Mouse (Mus musculus) G1E (cell line): ENCODE results near the gene March4. TPM values are rescaled to one million over a fixed set of nuclear protein-coding genes. Genes with fewer than 3 reads are reported as not detected.

Source experiments
- ATAC-seq: 2 replicates; pipeline ENCODE4 v1.8.0; 2016; ENCODE audit warnings: mild to moderate bottlenecking; ENCODE audit not compliant: insufficient number of reproducible peaks, poor library complexity, low FRiP score, severe bottlenecking; ENCODE audit errors: extremely low read depth
- DNase-seq: peaks from one replicate; pipeline ENCODE4 v3.0.0; 2012; ENCODE audit warnings: low spot score
- H3K27me3 ChIP-seq: 2 replicates; pipeline ENCODE4 v1.6.1; 2012; ENCODE audit warnings: mild to moderate bottlenecking, low read length, inconsistent platforms; ENCODE audit not compliant: insufficient read depth
- H3K36me3 ChIP-seq: replicated peaks from 2 replicates; pipeline ENCODE3; 2012; ENCODE audit warnings: mild to moderate bottlenecking, inconsistent platforms
- H3K4me1 ChIP-seq: 2 replicates; pipeline ENCODE4 v1.6.1; 2012; ENCODE audit warnings: low read depth, low read length, inconsistent platforms, mixed read lengths; ENCODE audit not compliant: insufficient read depth
- H3K4me3 ChIP-seq: 2 replicates; pipeline ENCODE4 v1.5.1; 2012; ENCODE audit warnings: low read depth, mild to moderate bottlenecking, inconsistent platforms, low read length, moderate library complexity, mixed read lengths
- H3K9me3 ChIP-seq: replicated peaks from 2 replicates; pipeline ENCODE4 v1.6.1; 2012; ENCODE audit warnings: inconsistent platforms
- CTCF ChIP-seq: IDR thresholded peaks from 2 replicates; pipeline ENCODE4 v1.5.1; 2012; ENCODE audit warnings: low read depth, low read length, inconsistent platforms, mixed read lengths
- GATA1 ChIP-seq: IDR thresholded peaks from 2 replicates; pipeline ENCODE4 v1.6.1; 2012; ENCODE audit warnings: borderline replicate concordance, low read length, inconsistent platforms, mixed read lengths
- GATA2 ChIP-seq: IDR thresholded peaks from 2 replicates; pipeline ENCODE4 v1.6.1; 2012; ENCODE audit warnings: low read depth, low read length, inconsistent platforms, borderline replicate concordance
- POLR2AphosphoS5 ChIP-seq: IDR thresholded peaks from 2 replicates; pipeline ENCODE4 v1.6.1; 2012; ENCODE audit warnings: low read depth, low read length, inconsistent platforms; ENCODE audit not compliant: insufficient replicate concordance
- TAL1 ChIP-seq: conservative IDR thresholded peaks from 2 replicates; pipeline ENCODE4 v1.6.1; 2012; ENCODE audit warnings: low read depth, low read length, inconsistent platforms, mixed read lengths
- polyA plus RNA-seq: library from polyadenylated mRNA; stranded (reverse); fragments of >175 nt; gene quantifications from 2 replicates; pipeline ENCODE4 v1.2.3, GENCODE M21; 2012
- total RNA-seq, 2 experiments: library from RNA; stranded (forward) in 1 of 2; stranded (reverse) in 1 of 2; fragments of 200-1000 nt in 1 of 2; fragments of >200 nt in 1 of 2; fragmentation: Nextera tagmentation in 1 of 2; gene quantifications; 2 replicates each; pipeline ENCODE4 v1.2.3; 2014 to 2017

March4 gene
- total and polyA plus RNA-seq, 3 experiments, result 0.05 TPM; not detected in 2

- TF ChIP-seq TAL1 (no peak), POLR2AphosphoS5 (no peak), GATA1 (no peak), GATA2 (no peak), CTCF (no peak)
- no peaks in the 10 kb centered on the region for H3K36me3 ChIP-seq
- no peaks in the 10 kb centered on the region for H3K27me3 ChIP-seq
- ATAC-seq, result no peak
- no peak overlapping the region for H3K4me3 ChIP-seq
- no peaks in the 10 kb centered on the region for H3K4me1 ChIP-seq
- DNase-seq, result no peak
- no peaks in the 10 kb centered on the region for H3K9me3 ChIP-seq
Observed at GRCm38 (mm10) chr1:72457652-72458051, 79.1 kb downstream of the March4 start.

GRCm38 (mm10) chr1:72455923-72456322, 80.8 kb downstream of the March4 start:
- no peak for DNase-seq
- H3K4me1 ChIP-seq, result no peaks in the 10 kb centered on the region
- no peak overlapping the region for H3K4me3 ChIP-seq
- no peak for ATAC-seq
- no peaks in the 10 kb centered on the region for H3K27me3 ChIP-seq
- H3K9me3 ChIP-seq, result no peaks in the 10 kb centered on the region
- no peak for TF ChIP-seq CTCF
- no peak for TF ChIP-seq TAL1
- no peak for TF ChIP-seq POLR2AphosphoS5
- TF ChIP-seq GATA2, result no peak
- no peak for TF ChIP-seq GATA1
- H3K36me3 ChIP-seq, result no peaks in the 10 kb centered on the region

DNA sequence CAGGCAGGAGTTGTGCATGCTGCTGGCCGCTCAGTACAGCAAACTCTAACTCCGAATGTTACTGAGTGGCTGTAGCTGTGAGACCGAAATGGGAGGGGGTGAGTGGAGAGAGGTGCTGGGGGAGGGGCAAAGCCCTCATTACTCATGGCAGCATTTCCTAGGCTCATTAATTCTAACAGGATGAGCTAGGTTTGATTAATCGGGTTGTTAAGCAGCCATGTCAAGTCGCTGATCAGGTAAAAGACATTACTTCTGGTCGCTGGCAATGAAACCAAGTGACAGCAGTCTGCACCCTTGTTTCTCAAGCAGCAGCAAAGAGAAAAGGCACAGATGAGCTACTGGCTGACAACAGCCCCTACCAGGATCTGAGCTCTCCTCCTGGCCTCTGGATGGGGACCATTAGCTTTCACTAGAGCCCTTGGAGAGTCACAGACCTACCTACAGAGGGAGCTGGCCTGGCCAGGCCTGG, 82.0 kb downstream of the March4 start:
- H3K4me1 ChIP-seq, result no peaks in the 10 kb centered on the region
- H3K9me3 ChIP-seq, result no peaks in the 10 kb centered on the region
- no peak for ATAC-seq
- H3K27me3 ChIP-seq, result no peaks in the 10 kb centered on the region
- no peaks in the 10 kb centered on the region for H3K36me3 ChIP-seq
- TF ChIP-seq POLR2AphosphoS5, result no peak
- no peak for TF ChIP-seq GATA2
- no peak for TF ChIP-seq GATA1
- no peak for TF ChIP-seq CTCF
- no peak for TF ChIP-seq TAL1
- no peak overlapping the region for H3K4me3 ChIP-seq
- DNase-seq, result no peak

DNA sequence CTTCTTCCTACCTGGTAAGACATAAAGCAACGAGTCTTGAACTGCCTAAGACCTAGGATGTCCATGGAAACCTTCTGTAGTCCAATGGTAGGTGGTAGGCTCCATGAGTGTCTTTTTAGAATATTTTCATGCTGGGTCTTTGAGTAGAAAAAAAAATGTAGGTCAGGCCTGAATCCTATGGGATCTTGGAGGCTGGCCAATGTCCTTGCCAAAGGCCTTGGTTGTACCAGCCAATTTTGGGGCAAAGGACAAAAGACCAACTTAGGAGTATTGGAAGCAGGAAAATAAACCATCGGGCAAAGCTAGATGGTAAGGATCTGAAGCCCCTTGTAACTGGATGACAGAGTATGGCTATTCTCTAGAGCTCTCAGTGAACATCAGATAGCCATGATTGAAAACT, 83.9 kb downstream of the March4 start:
- no peaks in the 10 kb centered on the region for H3K9me3 ChIP-seq
- TF ChIP-seq POLR2AphosphoS5 (no peak), CTCF (no peak), GATA2 (no peak), GATA1 (no peak), TAL1 (no peak)
- ATAC-seq (no peak), DNase-seq (no peak)
- H3K36me3 ChIP-seq, result no peaks in the 10 kb centered on the region
- no peaks in the 10 kb centered on the region for H3K4me1 ChIP-seq
- no peak overlapping the region for H3K4me3 ChIP-seq
- no peaks in the 10 kb centered on the region for H3K27me3 ChIP-seq

DNA sequence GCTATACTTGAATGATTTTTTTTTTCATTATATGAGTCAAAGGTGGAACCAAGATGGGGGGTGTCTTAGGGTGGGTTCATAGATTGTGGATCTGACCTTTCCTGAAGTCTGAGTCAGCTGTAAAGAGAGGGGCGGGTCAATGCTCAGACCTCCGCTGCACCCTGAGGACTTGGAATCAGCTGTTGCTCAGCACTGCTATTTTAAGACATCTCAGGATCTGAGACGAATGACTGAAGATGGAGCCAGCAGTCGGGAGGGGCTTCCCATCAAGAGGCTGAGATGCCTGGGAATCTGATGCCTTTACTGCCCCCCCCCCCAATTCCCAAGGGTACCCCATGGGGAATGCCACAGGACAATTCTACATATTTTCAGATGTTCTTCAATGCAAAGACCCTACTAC, 85.9 kb downstream of the March4 start:
- ATAC-seq (no peak), DNase-seq (no peak)
- no peaks in the 10 kb centered on the region for H3K36me3 ChIP-seq
- no peak overlapping the region for H3K4me3 ChIP-seq
- H3K4me1 ChIP-seq, result no peaks in the 10 kb centered on the region
- H3K9me3 ChIP-seq, result no peaks in the 10 kb centered on the region
- no peak for TF ChIP-seq CTCF
- TF ChIP-seq POLR2AphosphoS5, result no peak
- TF ChIP-seq GATA1, result no peak
- TF ChIP-seq TAL1, result no peak
- no peak for TF ChIP-seq GATA2
- H3K27me3 ChIP-seq, result no peaks in the 10 kb centered on the region

- Histone ChIP-seq H3K27me3 (no peaks in the 10 kb centered on the region; the same call in 1 of the 2 replicates), H3K9me3 (no peaks in the 10 kb centered on the region), H3K4me3 (no peak overlapping the region), H3K36me3 (no peaks in the 10 kb centered on the region), H3K4me1 (no peaks in the 10 kb centered on the region)
- DNase-seq (no peak), ATAC-seq (no peak)
- TF ChIP-seq POLR2AphosphoS5 (no peak), TAL1 (no peak), GATA1 (no peak), CTCF (no peak), GATA2 (no peak)
Observed at GRCm38 (mm10) chr1:72449752-72450151, 87.0 kb downstream of the March4 start.
